Mouse (Mus musculus): Measurements from ENCODE around the gene Poc1a.

- TF ChIP-seq CTCF (IDR thresholded peaks at IDR 0.05; ENCODE audit: low read depth) (no peak), EP300 (IDR thresholded peaks at IDR 0.05; ENCODE audit: low read depth) (no peak)
Observed at GRCm38 (mm10) chr9:106399808-106400207, 118.9 kb downstream of the Poc1a start.
